Mouse (Mus musculus): ENCODE results near the gene Teddm1a. TPM values are rescaled to one million over a fixed set of nuclear protein-coding genes. Genes with fewer than 3 reads are reported as not detected.

The Teddm1a gene
- polyA plus RNA-seq, 1 experiment from 2014 or later = not detected

DNA sequence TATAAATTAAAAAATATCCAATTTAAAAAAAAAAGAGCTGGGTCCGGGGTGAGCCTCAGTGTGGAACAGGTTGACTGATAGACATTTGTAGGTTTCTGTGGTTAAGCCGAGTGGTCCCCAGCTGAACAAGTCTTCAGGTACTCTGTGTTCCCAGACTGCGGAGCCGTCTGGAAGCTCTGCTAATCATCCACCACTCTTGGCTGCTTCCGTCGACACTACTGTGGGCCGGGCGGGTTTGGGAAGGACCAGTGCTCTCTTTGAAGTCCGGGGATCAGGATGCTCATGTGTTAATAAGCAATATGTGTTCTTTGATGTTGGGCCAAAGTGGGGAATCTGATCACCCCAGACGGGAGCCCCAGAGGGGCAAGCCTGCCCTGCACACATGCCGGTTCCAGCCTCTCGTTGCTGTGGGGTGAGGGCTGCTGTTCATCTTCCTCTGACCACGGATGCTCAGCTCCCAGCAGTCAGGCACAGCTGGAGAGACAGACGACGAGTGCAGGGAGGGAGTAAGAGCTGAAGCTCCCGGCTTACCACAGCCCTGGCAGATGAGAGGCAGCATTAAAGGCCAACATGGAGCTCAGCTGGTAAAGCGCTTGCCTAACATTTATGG lies 5.4 kb upstream of the Teddm1a start:
- H3K4me2 ChIP-seq (ENCODE audit: low read depth, low read length) = no peak overlapping the region
- no peaks in the 10 kb centered on the region for H3K36me3 ChIP-seq (ENCODE audit: control insufficient read depth, insufficient read depth, low read length)
- H3K9me3 ChIP-seq (ENCODE audit: control insufficient read depth, low read length) = no peaks in the 10 kb centered on the region
- H3K27me3 ChIP-seq (replicated peaks; ENCODE audit: control insufficient read depth, insufficient read depth, low read length) = no peaks in the 10 kb centered on the region
- no peaks in the 10 kb centered on the region; the same call in 1 of the 2 replicates for H3K4me1 ChIP-seq (ENCODE audit: control insufficient read depth, insufficient read depth, low read length)
- H3K27ac ChIP-seq (replicated peaks; ENCODE audit: low read depth, low read length) = no peak overlapping the region
- WGBS = 23% methylated on average over 16 of the region's 17 CpGs
- H3K4me3 ChIP-seq (ENCODE audit: low read depth, low read length) = no peak overlapping the region
- DNase-seq (ENCODE audit: low spot score) (peak; percentile 39), ATAC-seq (ENCODE audit: low read depth) (peak; percentile 63)
- H3K9ac ChIP-seq (ENCODE audit: low read depth, low read length) = no peak overlapping the region

DNA sequence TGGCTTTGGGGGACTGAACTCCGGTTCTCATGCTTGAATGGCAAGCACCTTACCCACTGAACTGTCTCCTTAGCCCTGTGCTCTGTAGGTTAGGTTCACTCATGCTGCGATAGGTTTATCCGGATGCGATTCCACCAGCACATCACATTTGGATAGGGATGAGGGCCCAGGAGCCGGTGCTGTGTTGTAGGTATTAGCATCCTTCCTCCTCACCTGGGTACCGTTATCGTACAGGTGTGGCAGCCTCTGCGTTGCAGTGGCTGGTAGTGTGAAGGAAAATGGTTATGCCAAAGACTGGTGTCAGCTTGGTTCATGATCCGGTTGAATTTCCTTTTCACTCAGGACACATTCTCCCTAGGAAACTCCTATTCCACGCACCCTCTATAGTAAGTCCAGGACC lies 1.4 kb upstream of the Teddm1a start:
- no peaks in the 10 kb centered on the region for H3K36me3 ChIP-seq (ENCODE audit: control insufficient read depth, insufficient read depth, low read length)
- H3K4me2 ChIP-seq (ENCODE audit: low read depth, low read length) = no peak overlapping the region
- no peaks in the 10 kb centered on the region; the same call in 1 of the 2 replicates for H3K4me1 ChIP-seq (ENCODE audit: control insufficient read depth, insufficient read depth, low read length)
- no peaks in the 10 kb centered on the region for H3K27me3 ChIP-seq (replicated peaks; ENCODE audit: control insufficient read depth, insufficient read depth, low read length)
- H3K9ac ChIP-seq (ENCODE audit: low read depth, low read length) = no peak overlapping the region
- 92% methylated on average over 10 of the region's 10 CpGs for WGBS
- no peak overlapping the region for H3K27ac ChIP-seq (replicated peaks; ENCODE audit: low read depth, low read length)
- H3K9me3 ChIP-seq (ENCODE audit: control insufficient read depth, low read length) = no peaks in the 10 kb centered on the region
- no peak overlapping the region for H3K4me3 ChIP-seq (ENCODE audit: low read depth, low read length)
- no peak for ATAC-seq (ENCODE audit: low read depth)
- no peak for DNase-seq (ENCODE audit: low spot score)

DNA sequence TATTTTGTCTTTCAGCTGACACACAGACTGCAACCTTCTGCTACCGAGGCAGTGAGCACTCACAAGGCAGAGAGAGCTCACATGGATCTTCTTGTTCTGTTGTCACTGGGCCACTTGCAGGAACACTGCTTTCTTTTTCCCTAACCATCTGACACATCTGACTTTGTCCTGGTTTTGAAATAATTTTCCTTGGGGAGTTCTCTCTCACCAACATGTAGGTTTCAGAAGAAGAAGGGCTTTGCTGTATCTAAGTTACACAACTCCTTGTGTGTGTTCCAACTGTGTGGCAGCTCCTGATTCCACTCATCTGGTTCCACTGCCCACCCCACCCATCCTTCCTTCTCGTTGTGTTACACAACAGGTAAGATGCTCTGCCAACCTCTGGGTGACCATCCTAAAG lies 2.2 kb downstream of the Teddm1a start:
- no peak overlapping the region for H3K4me3 ChIP-seq (ENCODE audit: low read depth, low read length)
- 0 out of 2 replicates have a peak, but pooled peaks cover under 1% of the 10 kb centered on the region for H3K4me1 ChIP-seq (ENCODE audit: control insufficient read depth, insufficient read depth, low read length)
- no peaks in the 10 kb centered on the region for H3K36me3 ChIP-seq (ENCODE audit: control insufficient read depth, insufficient read depth, low read length)
- H3K4me2 ChIP-seq (ENCODE audit: low read depth, low read length) = no peak overlapping the region
- no peak for DNase-seq (ENCODE audit: low spot score)
- no peak overlapping the region for H3K9ac ChIP-seq (ENCODE audit: low read depth, low read length)
- ATAC-seq (ENCODE audit: low read depth) = no peak
- H3K27me3 ChIP-seq (replicated peaks; ENCODE audit: control insufficient read depth, insufficient read depth, low read length) = no peaks in the 10 kb centered on the region
- no peak overlapping the region for H3K27ac ChIP-seq (replicated peaks; ENCODE audit: low read depth, low read length)
- H3K9me3 ChIP-seq (ENCODE audit: control insufficient read depth, low read length) = no peaks in the 10 kb centered on the region
- 50% methylated on average over 2 of the region's 2 CpGs for WGBS

GRCm38 (mm10) chr1:153894201-153894893 lies 2.8 kb downstream of the Teddm1a start:
- no peak overlapping the region for H3K4me2 ChIP-seq (ENCODE audit: low read depth, low read length)
- H3K27me3 ChIP-seq (replicated peaks; ENCODE audit: control insufficient read depth, insufficient read depth, low read length) = no peaks in the 10 kb centered on the region
- ATAC-seq (ENCODE audit: low read depth) (no peak; the same call in 1 of the 2 replicates), DNase-seq (ENCODE audit: low spot score) (peak; percentile 55)
- H3K36me3 ChIP-seq (ENCODE audit: control insufficient read depth, insufficient read depth, low read length) = no peaks in the 10 kb centered on the region
- 0 out of 2 replicates have a peak, but pooled peaks cover 3% of the 10 kb centered on the region for H3K4me1 ChIP-seq (ENCODE audit: control insufficient read depth, insufficient read depth, low read length)
- WGBS = 52% methylated on average over 8 of the region's 8 CpGs
- no peak overlapping the region for H3K4me3 ChIP-seq (ENCODE audit: low read depth, low read length)
- H3K9ac ChIP-seq (ENCODE audit: low read depth, low read length) = no peak overlapping the region
- H3K9me3 ChIP-seq (ENCODE audit: control insufficient read depth, low read length) = no peaks in the 10 kb centered on the region
- no peak overlapping the region for H3K27ac ChIP-seq (replicated peaks; ENCODE audit: low read depth, low read length)

DNA sequence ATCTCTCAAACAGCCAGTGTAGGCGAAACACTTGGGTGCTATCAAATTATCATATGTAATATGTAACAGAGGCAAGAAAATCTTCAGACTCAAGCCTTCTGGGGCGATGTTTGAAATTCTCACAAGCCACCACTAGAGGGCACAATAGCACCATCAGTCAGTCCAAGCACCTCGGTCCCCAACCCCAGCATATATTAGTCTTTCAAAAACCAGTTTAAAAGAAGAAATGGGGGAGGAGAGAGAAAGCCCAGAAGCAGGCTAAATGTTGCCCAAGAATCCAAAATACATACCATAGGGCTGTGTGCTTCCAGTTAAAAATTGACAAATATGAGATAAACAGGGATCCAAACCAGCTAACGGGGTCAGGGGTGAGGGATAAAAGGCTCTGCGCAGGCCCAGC lies 3.4 kb downstream of the Teddm1a start:
- ATAC-seq (ENCODE audit: low read depth) (no peak), DNase-seq (ENCODE audit: low spot score) (peak; percentile 85)
- no peak overlapping the region for H3K27ac ChIP-seq (replicated peaks; ENCODE audit: low read depth, low read length)
- 34% methylated on average over 5 of the region's 5 CpGs for WGBS
- no peaks in the 10 kb centered on the region for H3K9me3 ChIP-seq (ENCODE audit: control insufficient read depth, low read length)
- no peaks in the 10 kb centered on the region for H3K36me3 ChIP-seq (ENCODE audit: control insufficient read depth, insufficient read depth, low read length)
- H3K4me3 ChIP-seq (ENCODE audit: low read depth, low read length) = no peak overlapping the region
- H3K4me2 ChIP-seq (ENCODE audit: low read depth, low read length) = no peak overlapping the region
- 0 out of 2 replicates have a peak, but pooled peaks cover 3% of the 10 kb centered on the region for H3K4me1 ChIP-seq (ENCODE audit: control insufficient read depth, insufficient read depth, low read length)
- no peaks in the 10 kb centered on the region for H3K27me3 ChIP-seq (replicated peaks; ENCODE audit: control insufficient read depth, insufficient read depth, low read length)
- no peak overlapping the region for H3K9ac ChIP-seq (ENCODE audit: low read depth, low read length)

DNA sequence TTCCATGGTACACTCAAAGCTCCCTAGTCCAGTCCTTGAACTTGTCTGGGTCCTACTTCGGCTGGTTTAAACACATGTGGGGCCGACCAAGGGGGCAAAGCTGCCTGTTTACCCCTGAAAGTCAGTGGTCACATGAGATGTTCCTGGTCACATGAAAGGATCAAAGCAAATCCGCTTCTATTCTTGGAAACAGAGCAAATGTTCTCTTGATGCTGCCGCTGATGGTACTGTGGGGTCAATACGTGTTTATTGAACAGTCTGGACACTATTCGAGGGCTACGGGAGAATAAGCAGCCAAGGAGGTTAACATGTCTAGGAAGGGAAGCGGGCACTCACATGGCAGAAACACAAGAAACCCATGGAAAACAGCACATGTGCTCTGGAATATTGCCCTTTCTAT lies 5.7 kb downstream of the Teddm1a start:
- Histone ChIP-seq H3K4me3 (ENCODE audit: low read depth, low read length) (no peak overlapping the region), H3K4me2 (ENCODE audit: low read depth, low read length) (no peak overlapping the region), H3K36me3 (ENCODE audit: control insufficient read depth, insufficient read depth, low read length) (no peaks in the 10 kb centered on the region), H3K9me3 (ENCODE audit: control insufficient read depth, low read length) (no peaks in the 10 kb centered on the region), H3K4me1 (ENCODE audit: control insufficient read depth, insufficient read depth, low read length) (peaks cover 15% of the 10 kb centered on the region; the same call in 1 of the 2 replicates), H3K9ac (ENCODE audit: low read depth, low read length) (no peak overlapping the region), H3K27ac (replicated peaks; ENCODE audit: low read depth, low read length) (no peak overlapping the region), H3K27me3 (replicated peaks; ENCODE audit: control insufficient read depth, insufficient read depth, low read length) (no peaks in the 10 kb centered on the region)
- WGBS = 88% methylated on average over 8 of the region's 8 CpGs
- DNase-seq (ENCODE audit: low spot score) (no peak), ATAC-seq (ENCODE audit: low read depth) (no peak)

DNA sequence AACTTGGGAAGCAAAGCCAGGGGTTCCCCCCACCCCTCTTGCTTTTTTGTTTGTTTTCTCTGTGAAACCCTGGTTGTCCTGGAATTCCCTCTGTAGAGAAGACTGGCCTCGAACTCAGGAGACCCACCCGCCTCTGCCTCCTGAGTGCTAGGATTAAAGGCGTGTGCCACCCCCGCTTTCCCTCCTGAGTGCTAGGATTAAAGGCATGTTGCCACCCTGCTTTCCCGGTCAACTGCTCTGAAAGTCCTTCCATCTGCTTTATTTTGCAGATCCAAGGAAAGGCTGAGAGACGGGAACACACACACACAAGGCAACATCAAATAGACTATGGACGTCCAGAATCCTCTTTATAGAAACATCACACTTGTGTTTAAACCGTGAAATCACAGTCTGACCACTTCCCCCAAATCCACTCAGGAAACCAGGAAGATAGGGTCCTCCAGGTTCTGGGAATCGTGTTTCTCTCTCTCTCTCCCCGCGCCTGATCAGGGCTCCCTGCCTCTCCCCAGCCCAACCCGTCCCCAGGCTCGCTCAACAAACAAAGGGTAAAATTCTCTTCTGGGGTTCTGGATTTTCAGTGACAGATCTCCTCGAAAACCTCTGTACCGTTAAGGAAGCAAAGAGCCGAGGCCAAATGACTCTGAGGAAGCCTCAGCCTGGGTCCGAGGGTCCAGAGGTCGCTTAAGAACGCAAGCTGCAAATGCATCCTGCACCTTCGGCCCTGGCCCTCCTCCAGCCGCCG lies 7.6 kb downstream of the Teddm1a start:
- Histone ChIP-seq H3K36me3 (ENCODE audit: control insufficient read depth, insufficient read depth, low read length) (peaks cover 16% of the 10 kb centered on the region), H3K9ac (ENCODE audit: low read depth, low read length) (peak overlapping the region; percentile 81), H3K4me1 (ENCODE audit: control insufficient read depth, insufficient read depth, low read length) (peaks cover 15% of the 10 kb centered on the region; the same call in 1 of the 2 replicates), H3K27ac (replicated peaks; ENCODE audit: low read depth, low read length) (peak overlapping the region; percentile 96), H3K4me3 (ENCODE audit: low read depth, low read length) (peak overlapping the region; percentile 79), H3K27me3 (replicated peaks; ENCODE audit: control insufficient read depth, insufficient read depth, low read length) (no peaks in the 10 kb centered on the region), H3K4me2 (ENCODE audit: low read depth, low read length) (peak overlapping the region; percentile 82), H3K9me3 (ENCODE audit: control insufficient read depth, low read length) (no peaks in the 10 kb centered on the region)
- 15% methylated on average over 22 of the region's 22 CpGs for WGBS
- DNase-seq (ENCODE audit: low spot score) = no peak
- ATAC-seq (ENCODE audit: low read depth) = peak; percentile 46; the same call in 1 of the 2 replicates

- H3K9ac ChIP-seq (ENCODE audit: low read depth, low read length) = peak within 1 kb of the TSS; percentile 81
- H3K4me3 ChIP-seq (ENCODE audit: low read depth, low read length) = peak within 1 kb of the TSS; percentile 79
- WGBS = under 1% methylated on average over 48 of the region's 51 CpGs
- peak; percentile 99 for DNase-seq (ENCODE audit: low spot score)
- H3K36me3 ChIP-seq (ENCODE audit: control insufficient read depth, insufficient read depth, low read length) = peaks cover 23% of the 10 kb centered on the region
- no peaks in the 10 kb centered on the region for H3K9me3 ChIP-seq (ENCODE audit: control insufficient read depth, low read length)
- ATAC-seq (ENCODE audit: low read depth) = peak; percentile 97
- H3K27ac ChIP-seq (replicated peaks; ENCODE audit: low read depth, low read length) = peak within 1 kb of the TSS; percentile 96
- H3K4me1 ChIP-seq (ENCODE audit: control insufficient read depth, insufficient read depth, low read length) = peaks cover 15% of the 10 kb centered on the region; the same call in 1 of the 2 replicates
- H3K27me3 ChIP-seq (replicated peaks; ENCODE audit: control insufficient read depth, insufficient read depth, low read length) = no peaks in the 10 kb centered on the region
- H3K4me2 ChIP-seq (ENCODE audit: low read depth, low read length) = peak within 1 kb of the TSS; percentile 82
Measured at GRCm38 (mm10) chr1:153899731-153900380, 8.3 kb downstream of the Teddm1a start, which contains the start of the genes Glul and Teddm2. TSS of gene Glul (plus strand) at chr1:153899944. TSS of gene Teddm2 (minus strand) at chr1:153900228.
